Mouse (Mus musculus): Measurements from ENCODE around the gene Zfp683. TPM values are rescaled to one million over a fixed set of nuclear protein-coding genes. Genes with fewer than 3 reads are reported as not detected.

Gene Zfp683
- polyA plus RNA-seq, 1 experiment = 3.6 TPM

- Histone ChIP-seq H3K27me3 (ENCODE audit: control insufficient read depth, insufficient read depth, low read length) (no peaks in the 10 kb centered on the region), H3K4me1 (ENCODE audit: control insufficient read depth, insufficient read depth, insufficient read length) (peaks cover 9% of the 10 kb centered on the region; the same call in 1 of the 2 replicates)
- no peak for TF ChIP-seq POLR2A (IDR thresholded peaks at IDR 0.05; ENCODE audit: low read depth, low read length)
- TF ChIP-seq CTCF (IDR thresholded peaks at IDR 0.05; ENCODE audit: extremely low read depth, insufficient read depth, insufficient read length, insufficient replicate concordance) = peak; percentile 84; the same call in 1 of the 2 replicates
Observed at GRCm38 (mm10) chr4:134087412-134087811, 33.8 kb downstream of the Zfp683 start.

DNA sequence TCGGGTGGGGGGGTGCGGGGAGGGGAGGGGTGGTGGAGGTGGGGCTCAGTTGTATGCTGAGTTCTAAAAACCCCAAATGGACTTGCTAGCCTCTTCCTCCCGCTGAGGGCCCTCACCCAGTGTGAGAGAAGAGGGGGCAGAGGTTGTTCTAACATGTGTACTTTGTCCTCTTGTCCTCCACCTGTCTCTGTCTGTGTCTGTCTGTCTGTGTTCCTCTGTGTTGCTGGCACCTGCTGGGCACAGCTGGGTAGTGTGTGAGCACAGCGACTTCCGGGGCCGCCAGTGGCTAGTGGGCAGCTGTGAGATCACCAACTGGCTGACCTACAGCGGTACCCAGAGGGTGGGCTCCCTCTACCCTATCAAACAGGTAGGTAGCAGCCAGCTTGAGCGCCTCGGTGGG, 35.4 kb downstream of the Zfp683 start:
- DNase-seq (ENCODE audit: low read depth in 1 of 2, low spot score in 2 of 2) = no peak
- no peak for TF ChIP-seq CTCF (IDR thresholded peaks at IDR 0.05; ENCODE audit: extremely low read depth, insufficient read depth, insufficient read length, insufficient replicate concordance)
- TF ChIP-seq POLR2A (IDR thresholded peaks at IDR 0.05; ENCODE audit: low read depth, low read length) = no peak
- 85% methylated on average over 9 of the region's 9 CpGs for WGBS
- peaks cover 10% of the 10 kb centered on the region for H3K36me3 ChIP-seq (ENCODE audit: control insufficient read depth, insufficient read depth, low read length)
- no peak overlapping the region for H3K27ac ChIP-seq (ENCODE audit: insufficient read depth, low read length)
- no peak overlapping the region for H3K4me3 ChIP-seq (ENCODE audit: extremely low read depth, insufficient read depth, insufficient read length)
- H3K27me3 ChIP-seq (ENCODE audit: control insufficient read depth, insufficient read depth, low read length) = no peaks in the 10 kb centered on the region
- H3K4me1 ChIP-seq (ENCODE audit: control insufficient read depth, insufficient read depth, insufficient read length) = peaks cover 13% of the 10 kb centered on the region; the same call in 1 of the 2 replicates

More at GRCm38 (mm10) chr4:134087412-134087811, 33.8 kb downstream of the Zfp683 start:
- WGBS = 10% methylated on average over 7 of the region's 7 CpGs
- peak in 1 of 2 experiments; percentile 61 for DNase-seq (ENCODE audit: low read depth in 1 of 2, low spot score in 2 of 2)
- H3K36me3 ChIP-seq (ENCODE audit: control insufficient read depth, insufficient read depth, low read length) = no peaks in the 10 kb centered on the region
- H3K27ac ChIP-seq (ENCODE audit: insufficient read depth, low read length) = no peak overlapping the region
- H3K4me3 ChIP-seq (ENCODE audit: extremely low read depth, insufficient read depth, insufficient read length) = no peak overlapping the region

DNA sequence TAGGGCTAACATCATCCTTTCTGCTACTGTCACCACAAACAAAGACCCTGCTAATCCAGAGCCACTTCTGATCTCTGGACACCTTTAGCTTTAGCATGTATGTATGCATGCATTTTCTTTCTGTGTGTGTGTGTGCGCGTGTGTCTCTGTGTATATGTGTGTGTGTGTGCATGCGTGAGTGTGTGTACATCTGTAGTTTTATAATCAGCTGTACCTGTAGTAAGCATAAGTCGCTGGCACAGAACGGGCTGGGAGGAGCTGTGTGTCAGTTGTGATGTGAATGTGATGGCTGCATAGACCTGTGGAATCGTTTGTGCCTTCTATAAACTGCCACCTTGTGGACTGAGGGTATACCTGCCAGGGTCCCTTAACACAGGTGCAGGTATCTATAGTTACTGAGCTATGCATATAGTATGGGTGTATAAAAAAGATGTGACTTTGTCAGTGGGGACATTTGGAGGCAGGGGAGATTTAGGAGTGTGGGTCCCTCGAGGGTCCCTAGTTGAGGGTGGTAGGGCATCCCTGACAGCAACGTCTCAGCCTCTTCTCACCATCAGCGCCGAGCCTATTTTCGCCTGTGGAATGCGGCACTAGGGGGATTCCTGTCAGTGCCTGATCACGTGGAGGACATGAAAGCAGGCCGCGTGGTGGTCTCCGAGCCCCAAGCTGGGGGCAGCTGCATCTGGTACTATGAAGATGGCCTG, 37.0 kb downstream of the Zfp683 start:
- peaks cover 14% of the 10 kb centered on the region; the same call in 1 of the 2 replicates for H3K4me1 ChIP-seq (ENCODE audit: control insufficient read depth, insufficient read depth, insufficient read length)
- 87% methylated on average over 16 of the region's 16 CpGs for WGBS
- H3K27ac ChIP-seq (ENCODE audit: insufficient read depth, low read length) = peak overlapping the region; percentile 37; the same call in 1 of the 2 replicates
- no peak overlapping the region for H3K4me3 ChIP-seq (ENCODE audit: extremely low read depth, insufficient read depth, insufficient read length)
- DNase-seq (ENCODE audit: low read depth in 1 of 2, low spot score in 2 of 2) = no peak
- no peaks in the 10 kb centered on the region for H3K27me3 ChIP-seq (ENCODE audit: control insufficient read depth, insufficient read depth, low read length)
- H3K36me3 ChIP-seq (ENCODE audit: control insufficient read depth, insufficient read depth, low read length) = peaks cover 10% of the 10 kb centered on the region
- TF ChIP-seq POLR2A (IDR thresholded peaks at IDR 0.05; ENCODE audit: low read depth, low read length) (no peak), CTCF (IDR thresholded peaks at IDR 0.05; ENCODE audit: extremely low read depth, insufficient read depth, insufficient read length, insufficient replicate concordance) (no peak)

GRCm38 (mm10) chr4:134091225-134091529, 37.5 kb downstream of the Zfp683 start:
- Histone ChIP-seq H3K27ac (ENCODE audit: insufficient read depth, low read length) (peak overlapping the region; percentile 37; the same call in 1 of the 2 replicates), H3K4me1 (ENCODE audit: control insufficient read depth, insufficient read depth, insufficient read length) (peaks cover 18% of the 10 kb centered on the region; the same call in 1 of the 2 replicates), H3K36me3 (ENCODE audit: control insufficient read depth, insufficient read depth, low read length) (peaks cover 10% of the 10 kb centered on the region), H3K27me3 (ENCODE audit: control insufficient read depth, insufficient read depth, low read length) (no peaks in the 10 kb centered on the region), H3K4me3 (ENCODE audit: extremely low read depth, insufficient read depth, insufficient read length) (no peak overlapping the region)
- no peak for TF ChIP-seq CTCF (IDR thresholded peaks at IDR 0.05; ENCODE audit: extremely low read depth, insufficient read depth, insufficient read length, insufficient replicate concordance)
- TF ChIP-seq POLR2A (IDR thresholded peaks at IDR 0.05; ENCODE audit: low read depth, low read length) = no peak
- WGBS = 78% methylated on average over 6 of the region's 6 CpGs
- no peak for DNase-seq (ENCODE audit: low read depth in 1 of 2, low spot score in 2 of 2)

GRCm38 (mm10) chr4:134092382-134093288, 39.0 kb downstream of the Zfp683 start:
- Histone ChIP-seq H3K27me3 (ENCODE audit: control insufficient read depth, insufficient read depth, low read length) (no peaks in the 10 kb centered on the region), H3K36me3 (ENCODE audit: control insufficient read depth, insufficient read depth, low read length) (peaks cover 10% of the 10 kb centered on the region), H3K4me3 (ENCODE audit: extremely low read depth, insufficient read depth, insufficient read length) (peak overlapping the region; percentile 80), H3K27ac (ENCODE audit: insufficient read depth, low read length) (peak overlapping the region; percentile 94), H3K4me1 (ENCODE audit: control insufficient read depth, insufficient read depth, insufficient read length) (peaks cover 21% of the 10 kb centered on the region; the same call in 1 of the 2 replicates)
- DNase-seq (ENCODE audit: low read depth in 1 of 2, low spot score in 2 of 2) = peak in 1 of 2 experiments; percentile 81
- TF ChIP-seq POLR2A (IDR thresholded peaks at IDR 0.05; ENCODE audit: low read depth, low read length) (no peak; the same call in 1 of the 2 replicates), CTCF (IDR thresholded peaks at IDR 0.05; ENCODE audit: extremely low read depth, insufficient read depth, insufficient read length, insufficient replicate concordance) (peak; percentile 92; the same call in 1 of the 2 replicates)
- WGBS = 57% methylated on average over 6 of the region's 6 CpGs

DNA sequence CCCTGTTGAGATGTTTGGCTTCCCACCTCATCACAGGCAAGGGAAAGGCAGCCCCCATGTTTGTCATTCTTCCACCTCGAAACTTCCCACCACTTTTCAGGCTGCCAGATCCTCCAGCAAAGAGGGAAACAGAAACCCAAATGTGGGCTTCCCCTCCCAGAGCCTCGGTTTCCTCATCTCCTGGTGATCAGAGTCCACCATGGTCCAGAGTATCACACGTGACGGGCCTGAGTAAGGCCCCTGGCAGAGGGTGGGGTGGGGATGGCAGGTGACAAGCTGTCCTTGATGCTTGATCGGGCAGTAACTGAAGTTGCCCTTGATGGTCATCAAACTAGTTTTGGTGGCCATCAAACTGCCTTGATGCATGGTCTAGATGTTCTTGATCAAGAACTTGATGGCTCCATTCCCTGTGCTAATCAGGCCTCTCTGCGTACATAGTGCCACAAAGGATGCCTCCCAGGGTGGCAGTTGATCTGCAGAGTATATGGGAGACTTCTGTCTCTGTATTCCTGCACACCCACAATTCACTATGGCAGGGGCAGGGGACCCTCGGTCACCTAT, 40.4 kb downstream of the Zfp683 start:
- TF ChIP-seq POLR2A (IDR thresholded peaks at IDR 0.05; ENCODE audit: low read depth, low read length) = no peak
- TF ChIP-seq CTCF (IDR thresholded peaks at IDR 0.05; ENCODE audit: extremely low read depth, insufficient read depth, insufficient read length, insufficient replicate concordance) = no peak
- Histone ChIP-seq H3K27me3 (ENCODE audit: control insufficient read depth, insufficient read depth, low read length) (no peaks in the 10 kb centered on the region), H3K27ac (ENCODE audit: insufficient read depth, low read length) (peak overlapping the region; percentile 94), H3K36me3 (ENCODE audit: control insufficient read depth, insufficient read depth, low read length) (peaks cover 10% of the 10 kb centered on the region), H3K4me3 (ENCODE audit: extremely low read depth, insufficient read depth, insufficient read length) (peak overlapping the region; percentile 80), H3K4me1 (ENCODE audit: control insufficient read depth, insufficient read depth, insufficient read length) (peaks cover 31% of the 10 kb centered on the region; the same call in 1 of the 2 replicates)
- 33% methylated on average over 7 of the region's 7 CpGs for WGBS
- DNase-seq (ENCODE audit: low read depth in 1 of 2, low spot score in 2 of 2) = no peak

Measured in spleen, adult 2 months (tissue).